16 mouse cellular contexts compared by ENCODE assay signal in the genomic region with DNA sequence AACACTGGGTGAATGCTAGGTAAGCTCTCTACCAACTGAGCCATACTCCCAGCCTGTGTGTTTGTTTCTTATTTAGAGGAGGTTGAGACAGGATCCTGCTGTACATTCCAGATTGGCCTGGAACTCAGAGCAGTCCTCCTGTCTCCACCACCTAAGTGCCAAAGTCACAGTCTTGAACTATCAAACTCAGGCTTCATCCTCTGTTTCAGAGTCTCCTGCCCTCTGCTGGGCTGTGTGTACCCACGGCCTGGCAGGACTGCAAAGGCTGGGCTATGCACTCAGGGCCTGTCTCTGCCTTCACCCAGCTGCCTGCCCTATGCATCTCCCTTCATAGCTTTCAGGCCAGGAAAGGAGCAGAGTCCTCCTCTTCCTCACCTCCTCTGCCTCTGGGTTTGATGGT. TPM values are rescaled to one million over a fixed set of nuclear protein-coding genes. Genes with fewer than 3 reads are reported as not detected.
DNase-seq lines count a peak whose midpoint lies in the region; ATAC-seq and TF ChIP-seq lines count a peak whose summit lies in the region.
"Had no signal": no experiment of that assay in that cellular context is flagged by ENCODE, and none has a peak within 500 bp of the region (broad histone marks: within the 10 kb centered on the region; RNA-seq: fewer than 3 reads in every experiment).

No protein-coding gene starts in this region.

- H3K9ac ChIP-seq in intestine, postnatal 0 days (ENCODE audit: low read depth, low read length) = no peak overlapping the region
- no peak overlapping the region for H3K9ac ChIP-seq in intestine, embryonic 16.5 days (ENCODE audit: low read depth, low read length)
- no peak overlapping the region for H3K9ac ChIP-seq in midbrain, postnatal 0 days (replicated peaks; ENCODE audit: low read length, poor library complexity, severe bottlenecking)
- no peak overlapping the region for H3K9ac ChIP-seq in midbrain, embryonic 13.5 days (replicated peaks)
- H3K9ac ChIP-seq in stomach, postnatal 0 days (ENCODE audit: low read length) = no peak overlapping the region
- H3K9ac ChIP-seq: embryonic facial prominence, embryonic 13.5 days; limb, embryonic 12.5 days had no signal

- H3K27ac ChIP-seq in intestine, postnatal 0 days (ENCODE audit: low read depth, low read length) = no peak overlapping the region
- no peak overlapping the region for H3K27ac ChIP-seq in intestine, embryonic 16.5 days (ENCODE audit: low read length)
- no peak overlapping the region for H3K27ac ChIP-seq in midbrain, postnatal 0 days (ENCODE audit: low read depth, low read length)
- H3K27ac ChIP-seq in midbrain, embryonic 13.5 days = no peak overlapping the region
- H3K27ac ChIP-seq in stomach, postnatal 0 days (replicated peaks) = no peak overlapping the region
- no peak overlapping the region for H3K27ac ChIP-seq in embryonic facial prominence, embryonic 10.5 days (replicated peaks)
- H3K27ac ChIP-seq: embryonic facial prominence, embryonic 13.5 days; limb, embryonic 12.5 days had no signal

- no peak for TF ChIP-seq EP300 in stomach, postnatal 0 days (optimal IDR thresholded peaks at IDR 0.05)

- no peaks in the 10 kb centered on the region for H3K9me3 ChIP-seq in intestine, postnatal 0 days (ENCODE audit: control insufficient read depth)
- no peaks in the 10 kb centered on the region for H3K9me3 ChIP-seq in intestine, embryonic 16.5 days (ENCODE audit: control insufficient read depth, low read length)
- H3K9me3 ChIP-seq in midbrain, postnatal 0 days (ENCODE audit: low read length) = no peaks in the 10 kb centered on the region
- no peaks in the 10 kb centered on the region for H3K9me3 ChIP-seq in midbrain, embryonic 13.5 days
- no peaks in the 10 kb centered on the region for H3K9me3 ChIP-seq in stomach, postnatal 0 days (ENCODE audit: control insufficient read depth, low read length)
- H3K9me3 ChIP-seq in embryonic facial prominence, embryonic 10.5 days = no peaks in the 10 kb centered on the region
- H3K9me3 ChIP-seq: embryonic facial prominence, embryonic 13.5 days; limb, embryonic 12.5 days had no signal

- no peak for TF ChIP-seq POLR2A in brain, embryonic 14.5 days (IDR thresholded peaks at IDR 0.05; ENCODE audit: borderline replicate concordance, extremely low read depth, insufficient read depth, insufficient read length, poor library complexity, severe bottlenecking)

- H3K4me2 ChIP-seq in intestine, postnatal 0 days (replicated peaks; ENCODE audit: low read depth) = no peak overlapping the region
- no peak overlapping the region for H3K4me2 ChIP-seq in intestine, embryonic 16.5 days (ENCODE audit: low read depth, low read length)
- no peak overlapping the region for H3K4me2 ChIP-seq in midbrain, postnatal 0 days (ENCODE audit: low read depth, low read length, poor library complexity, severe bottlenecking)
- no peak overlapping the region for H3K4me2 ChIP-seq in midbrain, embryonic 13.5 days (replicated peaks)
- no peak overlapping the region for H3K4me2 ChIP-seq in stomach, postnatal 0 days (replicated peaks; ENCODE audit: low read depth)
- H3K4me2 ChIP-seq: embryonic facial prominence, embryonic 13.5 days; heart, embryonic 11.5 days; limb, embryonic 12.5 days had no signal

- no peaks in the 10 kb centered on the region for H3K36me3 ChIP-seq in intestine, postnatal 0 days (ENCODE audit: control insufficient read depth, insufficient read depth)
- H3K36me3 ChIP-seq in intestine, embryonic 16.5 days (ENCODE audit: control insufficient read depth, insufficient read depth, low read length) = no peaks in the 10 kb centered on the region
- H3K36me3 ChIP-seq in midbrain, postnatal 0 days (ENCODE audit: insufficient read depth, low read length) = peaks cover 5% of the 10 kb centered on the region; the same call in 1 of the 2 replicates
- H3K36me3 ChIP-seq in midbrain, embryonic 13.5 days = peaks cover 23% of the 10 kb centered on the region
- H3K36me3 ChIP-seq in stomach, postnatal 0 days (ENCODE audit: control insufficient read depth, insufficient read depth, low read length) = no peaks in the 10 kb centered on the region
- no peaks in the 10 kb centered on the region for H3K36me3 ChIP-seq in embryonic facial prominence, embryonic 10.5 days (replicated peaks)
- H3K36me3 ChIP-seq: embryonic facial prominence, embryonic 13.5 days; limb, embryonic 12.5 days had no signal

- peaks cover 18% of the 10 kb centered on the region for H3K27me3 ChIP-seq in intestine, postnatal 0 days (replicated peaks; ENCODE audit: control insufficient read depth, insufficient read depth, low read length)
- H3K27me3 ChIP-seq in intestine, embryonic 16.5 days (replicated peaks; ENCODE audit: control insufficient read depth, insufficient read depth, low read length) = peaks cover 31% of the 10 kb centered on the region
- no peaks in the 10 kb centered on the region for H3K27me3 ChIP-seq in midbrain, postnatal 0 days (ENCODE audit: insufficient read depth, low read length)
- H3K27me3 ChIP-seq in midbrain, embryonic 13.5 days = no peaks in the 10 kb centered on the region
- H3K27me3 ChIP-seq in stomach, postnatal 0 days (ENCODE audit: control insufficient read depth, insufficient read depth, low read length) = no peaks in the 10 kb centered on the region; the same call in 1 of the 2 replicates
- H3K27me3 ChIP-seq in embryonic facial prominence, embryonic 10.5 days (replicated peaks; ENCODE audit: low read depth, poor library complexity, severe bottlenecking) = peaks cover 75% of the 10 kb centered on the region

- H3K4me1 ChIP-seq in intestine, postnatal 0 days (replicated peaks; ENCODE audit: control insufficient read depth, insufficient read depth, low read length) = no peaks in the 10 kb centered on the region
- no peaks in the 10 kb centered on the region for H3K4me1 ChIP-seq in intestine, embryonic 16.5 days (ENCODE audit: control insufficient read depth, insufficient read depth, low read length)
- peaks cover 19% of the 10 kb centered on the region for H3K4me1 ChIP-seq in midbrain, postnatal 0 days (ENCODE audit: insufficient read depth, low read length)
- peaks cover 67% of the 10 kb centered on the region for H3K4me1 ChIP-seq in midbrain, embryonic 13.5 days (replicated peaks)
- no peaks in the 10 kb centered on the region for H3K4me1 ChIP-seq in stomach, postnatal 0 days (replicated peaks; ENCODE audit: control insufficient read depth, insufficient read depth)
- H3K4me1 ChIP-seq in embryonic facial prominence, embryonic 10.5 days = peaks cover 6% of the 10 kb centered on the region
- H3K4me1 ChIP-seq: embryonic facial prominence, embryonic 13.5 days; limb, embryonic 12.5 days had no signal

- 10% methylated on average over 1 of the region's 1 CpGs for WGBS in intestine, postnatal 0 days
- 5% methylated on average over 1 of the region's 1 CpGs for WGBS in intestine, embryonic 16.5 days
- 29% methylated on average over 1 of the region's 1 CpGs for WGBS in midbrain, postnatal 0 days
- WGBS in midbrain, embryonic 13.5 days = 24% methylated on average over 1 of the region's 1 CpGs
- 27% methylated on average over 1 of the region's 1 CpGs for WGBS in stomach, postnatal 0 days
- 22% methylated on average over 1 of the region's 1 CpGs for WGBS in embryonic facial prominence, embryonic 10.5 days

- peak; percentile 45 for TF ChIP-seq CTCF in intestine, postnatal 0 days (IDR thresholded peaks at IDR 0.05; ENCODE audit: low read depth)
- TF ChIP-seq CTCF in midbrain, postnatal 0 days (IDR thresholded peaks at IDR 0.05) = peak; percentile 61
- TF ChIP-seq CTCF in brain, embryonic 14.5 days (IDR thresholded peaks at IDR 0.05; ENCODE audit: borderline replicate concordance, extremely low read depth, insufficient read depth, insufficient read length) = peak; percentile 51
- TF ChIP-seq CTCF in stomach, postnatal 0 days (IDR thresholded peaks at IDR 0.05; ENCODE audit: low read depth) = peak; percentile 50

- no peak for ATAC-seq in intestine, postnatal 0 days
- ATAC-seq in intestine, embryonic 16.5 days = no peak
- no peak for ATAC-seq in midbrain, postnatal 0 days (ENCODE audit: low FRiP score)
- no peak for ATAC-seq in midbrain, embryonic 13.5 days
- no peak for ATAC-seq in stomach, postnatal 0 days (ENCODE audit: low FRiP score, low TSS enrichment)
- ATAC-seq: forebrain, embryonic 16.5 days; midbrain, embryonic 16.5 days had no signal

- peak; percentile 33 for DNase-seq in midbrain, postnatal 0 days (ENCODE audit: low spot score)
- peak; percentile 24 for DNase-seq in brain, embryonic 14.5 days (ENCODE audit: low read depth)
- no peak for DNase-seq in stomach, postnatal 0 days (ENCODE audit: low spot score)
- no peak for DNase-seq in ovary, adult 18-20 months (ENCODE audit: low spot score)
- DNase-seq in embryonic facial prominence, embryonic 10.5 days (ENCODE audit: low spot score) = no peak
- DNase-seq: adrenal gland, postnatal 25 days had no signal

- no peak overlapping the region for H3K4me3 ChIP-seq in intestine, postnatal 0 days (ENCODE audit: low read depth, low read length)
- H3K4me3 ChIP-seq in intestine, embryonic 16.5 days (ENCODE audit: low read length) = no peak overlapping the region
- no peak overlapping the region for H3K4me3 ChIP-seq in midbrain, postnatal 0 days (ENCODE audit: low read depth, low read length)
- no peak overlapping the region for H3K4me3 ChIP-seq in midbrain, embryonic 13.5 days (replicated peaks)
- H3K4me3 ChIP-seq in stomach, postnatal 0 days (ENCODE audit: low read depth, low read length) = no peak overlapping the region
- H3K4me3 ChIP-seq in embryonic facial prominence, embryonic 10.5 days = no peak overlapping the region
- H3K4me3 ChIP-seq: embryonic facial prominence, embryonic 13.5 days; limb, embryonic 12.5 days had no signal

RNA-seq across cellular contexts. Expression of gene Lrrc4b, which starts 7.4 kb away (rescaled TPM):
- polyA plus RNA-seq in intestine, postnatal 0 days (2015; fragmentation: Nextera tagmentation; extraction: Ambion mirVana) = 0.35 and 0.54 TPM in 2 replicates
- polyA plus RNA-seq in intestine, embryonic 16.5 days (2015; fragmentation: Nextera tagmentation; extraction: Ambion mirVana) = 0.31 and 0.43 TPM in 2 replicates
- 589 and 657 TPM in 2 replicates for total RNA-seq in midbrain, postnatal 0 days (2014; rRNA removed)
- 24.2 and 26.9 TPM in 2 replicates for polyA plus RNA-seq in midbrain, postnatal 0 days (2015; fragmentation: Nextera tagmentation; extraction: Ambion mirVana)
- 15.7 and 16.4 TPM in 2 replicates for polyA plus RNA-seq in midbrain, embryonic 13.5 days (2015; fragmentation: Nextera tagmentation; extraction: Ambion mirVana)
- polyA plus RNA-seq in brain, embryonic 14.5 days (2012; rRNA removed) = 302 and 372 TPM in 2 replicates
- 0.36 and 0.52 TPM in 2 replicates for polyA plus RNA-seq in stomach, postnatal 0 days (2015; fragmentation: Nextera tagmentation; extraction: Ambion mirVana)
- polyA plus RNA-seq in embryonic facial prominence, embryonic 10.5 days (2016; fragmentation: Nextera tagmentation; extraction: Ambion mirVana) = 0.68 and 1.1 TPM in 2 replicates
- total RNA-seq: neutrophil, adult 5-6 weeks had no signal
- polyA plus RNA-seq: thymus, postnatal 0 days had no signal

RNA-seq across cellular contexts. Expression of gene Aspdh, which starts 28.9 kb away (rescaled TPM):
- 1.5 and 1.7 TPM in 2 replicates for polyA plus RNA-seq in intestine, postnatal 0 days (2015; fragmentation: Nextera tagmentation; extraction: Ambion mirVana)
- polyA plus RNA-seq in intestine, embryonic 16.5 days (2015; fragmentation: Nextera tagmentation; extraction: Ambion mirVana) = 2.3 and 2.4 TPM in 2 replicates
- 7.1 and 11.8 TPM in 2 replicates for total RNA-seq in midbrain, postnatal 0 days (2014; rRNA removed)
- 2.1 and 3.7 TPM in 2 replicates for polyA plus RNA-seq in midbrain, postnatal 0 days (2015; fragmentation: Nextera tagmentation; extraction: Ambion mirVana)
- polyA plus RNA-seq in midbrain, embryonic 13.5 days (2015; fragmentation: Nextera tagmentation; extraction: Ambion mirVana) = 8.6 and 10.8 TPM in 2 replicates
- 29.8 and 30.6 TPM in 2 replicates for polyA plus RNA-seq in brain, embryonic 14.5 days (2012; rRNA removed)
- polyA plus RNA-seq in stomach, postnatal 0 days (2015; fragmentation: Nextera tagmentation; extraction: Ambion mirVana) = 0.12 and 0.21 TPM in 2 replicates
- 0.64 TPM in 1 of 2 replicates, not detected in the other for polyA plus RNA-seq in embryonic facial prominence, embryonic 10.5 days (2016; fragmentation: Nextera tagmentation; extraction: Ambion mirVana)
- total RNA-seq: neutrophil, adult 5-6 weeks had no signal
- polyA plus RNA-seq: thymus, postnatal 0 days had no signal

RNA-seq across cellular contexts. Expression of gene Josd2, which starts 31.5 kb away (rescaled TPM):
- 28.6 and 30.3 TPM in 2 replicates for polyA plus RNA-seq in intestine, postnatal 0 days (2015; fragmentation: Nextera tagmentation; extraction: Ambion mirVana)
- 83.5 and 86.3 TPM in 2 replicates for polyA plus RNA-seq in intestine, embryonic 16.5 days (2015; fragmentation: Nextera tagmentation; extraction: Ambion mirVana)
- 25.5 and 38.5 TPM in 2 replicates for total RNA-seq in midbrain, postnatal 0 days (2014; rRNA removed)
- 22.7 and 25.4 TPM in 2 replicates for polyA plus RNA-seq in midbrain, postnatal 0 days (2015; fragmentation: Nextera tagmentation; extraction: Ambion mirVana)
- polyA plus RNA-seq in midbrain, embryonic 13.5 days (2015; fragmentation: Nextera tagmentation; extraction: Ambion mirVana) = 41.6 and 44.8 TPM in 2 replicates
- polyA plus RNA-seq in brain, embryonic 14.5 days (2012; rRNA removed) = 70.6 and 118 TPM in 2 replicates
- polyA plus RNA-seq in stomach, postnatal 0 days (2015; fragmentation: Nextera tagmentation; extraction: Ambion mirVana) = 32.8 and 33.7 TPM in 2 replicates
- polyA plus RNA-seq in embryonic facial prominence, embryonic 10.5 days (2016; fragmentation: Nextera tagmentation; extraction: Ambion mirVana) = 80.3 and 85.1 TPM in 2 replicates

RNA-seq across cellular contexts. Expression of gene 1700008O03Rik, which starts 50.6 kb away (rescaled TPM):
- polyA plus RNA-seq in intestine, postnatal 0 days (2015; fragmentation: Nextera tagmentation; extraction: Ambion mirVana) = 0.51 and 0.60 TPM in 2 replicates
- polyA plus RNA-seq in intestine, embryonic 16.5 days (2015; fragmentation: Nextera tagmentation; extraction: Ambion mirVana) = 0.66 and 0.88 TPM in 2 replicates
- 0.38 and 1.4 TPM in 2 replicates for total RNA-seq in midbrain, postnatal 0 days (2014; rRNA removed)
- 3.8 and 5.2 TPM in 2 replicates for polyA plus RNA-seq in midbrain, postnatal 0 days (2015; fragmentation: Nextera tagmentation; extraction: Ambion mirVana)
- polyA plus RNA-seq in midbrain, embryonic 13.5 days (2015; fragmentation: Nextera tagmentation; extraction: Ambion mirVana) = 0.70 and 1.4 TPM in 2 replicates
- polyA plus RNA-seq in brain, embryonic 14.5 days (2012; rRNA removed) = 3.0 and 4.1 TPM in 2 replicates
- polyA plus RNA-seq in stomach, postnatal 0 days (2015; fragmentation: Nextera tagmentation; extraction: Ambion mirVana) = 0.68 and 0.75 TPM in 2 replicates
- polyA plus RNA-seq in embryonic facial prominence, embryonic 10.5 days (2016; fragmentation: Nextera tagmentation; extraction: Ambion mirVana) = 1.1 and 1.9 TPM in 2 replicates
- total RNA-seq: neutrophil, adult 5-6 weeks had no signal

RNA-seq across cellular contexts. Expression of gene Syt3, which starts 52.4 kb away (rescaled TPM):
- 0.55 and 0.58 TPM in 2 replicates for polyA plus RNA-seq in intestine, postnatal 0 days (2015; fragmentation: Nextera tagmentation; extraction: Ambion mirVana)
- polyA plus RNA-seq in intestine, embryonic 16.5 days (2015; fragmentation: Nextera tagmentation; extraction: Ambion mirVana) = 0.82 and 1.2 TPM in 2 replicates
- total RNA-seq in midbrain, postnatal 0 days (2014; rRNA removed) = 119 and 144 TPM in 2 replicates
- 88.4 and 96.7 TPM in 2 replicates for polyA plus RNA-seq in midbrain, postnatal 0 days (2015; fragmentation: Nextera tagmentation; extraction: Ambion mirVana)
- 16.9 and 17.6 TPM in 2 replicates for polyA plus RNA-seq in midbrain, embryonic 13.5 days (2015; fragmentation: Nextera tagmentation; extraction: Ambion mirVana)
- polyA plus RNA-seq in brain, embryonic 14.5 days (2012; rRNA removed) = 35.5 and 41.6 TPM in 2 replicates
- 1.2 and 1.4 TPM in 2 replicates for polyA plus RNA-seq in stomach, postnatal 0 days (2015; fragmentation: Nextera tagmentation; extraction: Ambion mirVana)
- polyA plus RNA-seq in embryonic facial prominence, embryonic 10.5 days (2016; fragmentation: Nextera tagmentation; extraction: Ambion mirVana) = 1.8 and 2.4 TPM in 2 replicates
- total RNA-seq: neutrophil, adult 5-6 weeks had no signal

Comparison
In these comparisons a context has a peak if more than half of its experiments do, and no peak if none do; other contexts are left out.
1. DNase-seq: peak in midbrain, postnatal 0 days (single experiment) and brain, embryonic 14.5 days (single experiment); none in stomach, postnatal 0 days (single experiment), ovary, adult 18-20 months (single experiment) and embryonic facial prominence, embryonic 10.5 days (single experiment).
2. RNA of gene Lrrc4b, which starts 7.4 kb away (polyA plus RNA-seq): 302 to 372 TPM in brain, embryonic 14.5 days; 24.2 to 26.9 TPM in midbrain, postnatal 0 days, 15.7 to 16.4 TPM in midbrain, embryonic 13.5 days, 0.68 to 1.1 TPM in embryonic facial prominence, embryonic 10.5 days, 0.31 to 0.43 TPM in intestine, embryonic 16.5 days, 0.36 to 0.52 TPM in stomach, postnatal 0 days and 0.35 to 0.54 TPM in intestine, postnatal 0 days; every median in the first group is over 10 times any median in the second.
3. Peak in every context shown above with its lines, with median percentiles within 50 percentile points of each other: CTCF ChIP-seq.